Mouse (Mus musculus): ENCODE measurements around the gene Col28a1. TPM values are rescaled to one million over a fixed set of nuclear protein-coding genes. Genes with fewer than 3 reads are reported as not detected.

Gene Col28a1
- polyA plus RNA-seq, 1 experiment from 2014 or later = 0.15 TPM

DNA sequence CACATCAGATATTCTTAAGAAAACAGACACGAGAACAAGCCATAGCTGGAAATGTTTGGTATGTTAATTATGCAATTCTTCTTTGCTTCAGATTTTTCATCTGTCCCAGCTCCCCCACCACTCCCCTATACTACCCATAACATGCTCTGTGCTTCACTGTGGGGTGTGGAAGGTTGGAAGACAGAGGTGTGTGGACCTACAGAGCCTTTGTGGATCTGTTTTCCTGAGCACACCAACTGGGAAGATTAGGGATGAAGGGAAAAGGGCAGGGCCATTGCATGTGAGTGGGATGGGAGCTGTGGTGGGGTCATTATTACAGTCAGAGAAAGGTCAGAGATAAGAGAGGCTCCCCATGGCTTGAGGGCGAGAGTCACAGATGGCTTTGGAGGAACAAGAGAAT lies 240.2 kb downstream of the Col28a1 start:
- DNase-seq (ENCODE audit: low spot score) (peak; percentile 7), ATAC-seq (peak; percentile 52; the same call in 1 of the 2 replicates)
- no peaks in the 10 kb centered on the region for H3K4me1 ChIP-seq (ENCODE audit: control insufficient read depth, insufficient read depth, low read length)
- no peak overlapping the region for H3K4me3 ChIP-seq (ENCODE audit: low read depth, low read length)
- H3K9me3 ChIP-seq (replicated peaks; ENCODE audit: control insufficient read depth, low read length) = no peaks in the 10 kb centered on the region
- H3K27ac ChIP-seq (ENCODE audit: low read depth, low read length) = no peak overlapping the region
- H3K9ac ChIP-seq (ENCODE audit: low read length) = no peak overlapping the region
- no peaks in the 10 kb centered on the region for H3K27me3 ChIP-seq (replicated peaks; ENCODE audit: control insufficient read depth, insufficient read depth, low read length)
- H3K36me3 ChIP-seq (ENCODE audit: control insufficient read depth, insufficient read depth, low read length) = no peaks in the 10 kb centered on the region
- no peak overlapping the region for H3K4me2 ChIP-seq (ENCODE audit: low read length)
- WGBS = 36% methylated on average over 2 of the region's 2 CpGs

DNA sequence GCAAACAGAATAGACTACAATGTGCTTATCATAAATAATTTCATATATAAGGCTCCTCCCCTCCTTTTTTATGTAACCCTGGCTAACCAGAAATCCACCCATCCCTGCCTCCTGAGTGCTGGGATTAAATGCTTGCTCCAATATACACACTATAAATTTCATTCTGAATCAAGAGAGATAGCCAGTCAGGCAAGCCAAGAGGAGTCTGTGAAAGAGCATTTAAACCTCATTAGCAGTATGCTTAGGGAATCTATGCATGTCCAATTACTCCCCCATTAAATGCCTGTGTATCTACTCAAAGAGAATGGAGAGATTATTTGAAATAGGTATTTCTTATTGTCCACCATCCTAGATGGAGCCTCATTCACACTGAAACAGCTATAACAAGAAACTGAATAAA lies 240.6 kb downstream of the Col28a1 start:
- H3K27ac ChIP-seq (ENCODE audit: low read depth, low read length) = no peak overlapping the region
- no peaks in the 10 kb centered on the region for H3K27me3 ChIP-seq (replicated peaks; ENCODE audit: control insufficient read depth, insufficient read depth, low read length)
- no peaks in the 10 kb centered on the region for H3K9me3 ChIP-seq (replicated peaks; ENCODE audit: control insufficient read depth, low read length)
- H3K36me3 ChIP-seq (ENCODE audit: control insufficient read depth, insufficient read depth, low read length) = no peaks in the 10 kb centered on the region
- no peak overlapping the region for H3K4me2 ChIP-seq (ENCODE audit: low read length)
- H3K4me3 ChIP-seq (ENCODE audit: low read depth, low read length) = no peak overlapping the region
- no peaks in the 10 kb centered on the region for H3K4me1 ChIP-seq (ENCODE audit: control insufficient read depth, insufficient read depth, low read length)
- ATAC-seq (no peak), DNase-seq (ENCODE audit: low spot score) (no peak)
- no peak overlapping the region for H3K9ac ChIP-seq (ENCODE audit: low read length)

Other genes starting within 250 kb of the Col28a1 start
- gene Mios, start 16.6 kb upstream of the Col28a1 start, polyA plus RNA-seq (2014; fragmentation: Nextera tagmentation; extraction: Ambion mirVana) = 23.3 and 26.3 TPM in 2 replicates
- 118 and 131 TPM in 2 replicates for gene Rpa3, start 66.6 kb upstream of the Col28a1 start, polyA plus RNA-seq (2014; fragmentation: Nextera tagmentation; extraction: Ambion mirVana)
- gene Umad1, start 66.7 kb upstream of the Col28a1 start, polyA plus RNA-seq (2014; fragmentation: Nextera tagmentation; extraction: Ambion mirVana) = 40.6 and 43.6 TPM in 2 replicates
- 14.1 and 14.3 TPM in 2 replicates for gene Gm45062, start 66.8 kb upstream of the Col28a1 start, polyA plus RNA-seq (2014; fragmentation: Nextera tagmentation; extraction: Ambion mirVana)